ENCODE assay signal across 8 mouse cellular contexts in the genomic region with DNA sequence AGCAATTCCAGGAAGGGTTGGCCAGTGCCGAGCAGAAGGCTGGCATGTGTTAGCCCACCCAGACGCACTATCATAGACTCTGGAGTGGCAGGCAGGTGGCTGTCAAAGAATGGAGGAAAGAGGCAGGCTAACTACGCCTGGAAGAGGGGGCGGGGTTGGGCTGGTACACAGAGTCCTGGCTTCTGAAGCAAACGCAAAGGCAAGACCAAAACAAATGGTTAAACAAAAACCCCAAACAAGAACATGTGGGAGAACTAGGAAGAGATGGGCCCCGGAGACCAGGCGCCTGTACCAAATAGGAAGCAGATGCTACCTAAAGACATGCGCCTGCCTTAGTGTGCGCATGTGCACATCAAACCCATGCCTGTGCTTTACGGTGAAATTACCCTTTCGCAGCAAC. TPM values are rescaled to one million over a fixed set of nuclear protein-coding genes. Genes with fewer than 3 reads are reported as not detected.
DNase-seq lines count a peak whose midpoint lies in the region; ATAC-seq lines count a peak whose summit lies in the region.

No protein-coding gene starts in this region.

- H3K9me3 ChIP-seq in heart, embryonic 11.5 days (replicated peaks; ENCODE audit: control insufficient read depth, low read length) = no peaks in the 10 kb centered on the region
- no peaks in the 10 kb centered on the region for H3K9me3 ChIP-seq in limb, embryonic 11.5 days (ENCODE audit: control insufficient read depth, low read length)

- no peak for ATAC-seq in heart, embryonic 11.5 days (replicated peaks; ENCODE audit: insufficient number of reproducible peaks, low FRiP score, low TSS enrichment)
- peak; percentile 27 for ATAC-seq in limb, embryonic 11.5 days (ENCODE audit: insufficient number of reproducible peaks, low FRiP score, low TSS enrichment, low read depth)

- H3K4me1 ChIP-seq in heart, embryonic 11.5 days (ENCODE audit: control insufficient read depth, insufficient read depth, low read length) = 0 out of 2 replicates have a peak, but pooled peaks cover 4% of the 10 kb centered on the region
- H3K4me1 ChIP-seq in limb, embryonic 11.5 days (ENCODE audit: control insufficient read depth, insufficient read depth, low read length) = 0 out of 2 replicates have a peak, but pooled peaks cover 5% of the 10 kb centered on the region

- no peaks in the 10 kb centered on the region for H3K27me3 ChIP-seq in heart, embryonic 11.5 days (ENCODE audit: control insufficient read depth, insufficient read depth, low read length)
- H3K27me3 ChIP-seq in limb, embryonic 11.5 days (ENCODE audit: control insufficient read depth, insufficient read depth, low read length) = no peaks in the 10 kb centered on the region

- peak overlapping the region; percentile 75 for H3K4me2 ChIP-seq in heart, embryonic 11.5 days
- H3K4me2 ChIP-seq in limb, embryonic 11.5 days (ENCODE audit: low read depth, severe bottlenecking) = peak overlapping the region; percentile 53

- intact Hi-C loops in heart, postnatal 14 days (cut with DNase I) = loop anchor here (10.0 kb wide), 1 partner anchor 1751 kb away; the partner anchor contains the start of gene Satb2

- H3K27ac ChIP-seq in heart, embryonic 11.5 days (ENCODE audit: low read depth, low read length) = no peak overlapping the region
- peak overlapping the region; percentile 50 for H3K27ac ChIP-seq in limb, embryonic 11.5 days (replicated peaks; ENCODE audit: low read depth, low read length)

- 73% methylated on average over 11 of the region's 11 CpGs for WGBS in heart, embryonic 11.5 days (ENCODE audit: insufficient replicate concordance)
- 22% methylated on average over 11 of the region's 11 CpGs for WGBS in limb, embryonic 11.5 days

- no peak for DNase-seq in heart, postnatal 14 days
- DNase-seq in right cerebral cortex, postnatal 10 days (ENCODE audit: low spot score in 2 of 2) = peak; percentile 54 to 57
- no peak for DNase-seq in right cerebral cortex, postnatal 14 days
- peak; percentile 62 for DNase-seq in limb, embryonic 11.5 days (ENCODE audit: low spot score)
- DNase-seq in urinary bladder, postnatal 14 days (ENCODE audit: low spot score) = no peak
- no peak for DNase-seq in c-Kit-positive CD71-positive TER-119-positive erythroid progenitor cells, embryonic 14.5 days (ENCODE audit: low spot score)
- no peak for DNase-seq in adrenal gland, postnatal 14 days

- H3K36me3 ChIP-seq in heart, embryonic 11.5 days (ENCODE audit: control insufficient read depth, insufficient read depth, low read length) = no peaks in the 10 kb centered on the region
- no peaks in the 10 kb centered on the region for H3K36me3 ChIP-seq in limb, embryonic 11.5 days (ENCODE audit: control insufficient read depth, insufficient read depth, low read length)

- H3K4me3 ChIP-seq in heart, embryonic 11.5 days (ENCODE audit: low read depth, low read length) = no peak overlapping the region
- H3K4me3 ChIP-seq in limb, embryonic 11.5 days (ENCODE audit: low read depth, low read length) = peak overlapping the region; percentile 54

- H3K9ac ChIP-seq in heart, embryonic 11.5 days (ENCODE audit: low read depth, low read length) = no peak overlapping the region
- 0 out of 2 replicates have a peak overlapping the region, but pooled peaks have one; percentile 34 for H3K9ac ChIP-seq in limb, embryonic 11.5 days (ENCODE audit: low read length)

RNA-seq across cellular contexts. Expression of gene Rftn2, which starts 2.5 kb away (rescaled TPM):
- polyA plus RNA-seq in heart, embryonic 11.5 days (2014; fragmentation: Nextera tagmentation; extraction: Ambion mirVana) = 4.8 and 6.3 TPM in 2 replicates
- total RNA-seq in heart, postnatal 14 days (2021) = 10 to 100 TPM; 10.6 to 11.9 TPM
- 26.7 and 30.0 TPM in 2 replicates for polyA plus RNA-seq in limb, embryonic 11.5 days (2014; fragmentation: Nextera tagmentation; extraction: Ambion mirVana)
- total RNA-seq in adrenal gland, postnatal 14 days (2021) = 13.2 and 16.4 TPM in 2 replicates

RNA-seq across cellular contexts. Expression of gene Mars2, which starts 12.9 kb away (rescaled TPM):
- 3.9 and 4.0 TPM in 2 replicates for polyA plus RNA-seq in heart, embryonic 11.5 days (2014; fragmentation: Nextera tagmentation; extraction: Ambion mirVana)
- total RNA-seq in heart, postnatal 14 days (2021) = 1 to 10 TPM; 4.9 to 5.2 TPM
- polyA plus RNA-seq in limb, embryonic 11.5 days (2014; fragmentation: Nextera tagmentation; extraction: Ambion mirVana) = 2.4 and 2.8 TPM in 2 replicates
- 6.4 and 7.1 TPM in 2 replicates for total RNA-seq in adrenal gland, postnatal 14 days (2021)

Comparison
In these comparisons a context has a peak if more than half of its experiments do, and no peak if none do; other contexts are left out.
1. DNase-seq: peak in right cerebral cortex, postnatal 10 days (2 of 2) and limb, embryonic 11.5 days (single experiment); none in heart, postnatal 14 days (0 of 2), right cerebral cortex, postnatal 14 days (single experiment), urinary bladder, postnatal 14 days (single experiment), c-Kit-positive CD71-positive TER-119-positive erythroid progenitor cells, embryonic 14.5 days (single experiment) and adrenal gland, postnatal 14 days (single experiment).